Mouse (Mus musculus) CD4-positive, CD25-positive, alpha-beta regulatory T cell, adult 2 months (primary cell): ENCODE data around the gene Skor1.
A peak's percentile ranks its signal among the peaks of the same experiment; 100 is the strongest.

Experiments
- DNase-seq: peaks from one replicate; pipeline ENCODE4 v3.0.0-alpha.2; 2012; ENCODE audit warnings: low read depth, low spot score

Gene Skor1

DNA sequence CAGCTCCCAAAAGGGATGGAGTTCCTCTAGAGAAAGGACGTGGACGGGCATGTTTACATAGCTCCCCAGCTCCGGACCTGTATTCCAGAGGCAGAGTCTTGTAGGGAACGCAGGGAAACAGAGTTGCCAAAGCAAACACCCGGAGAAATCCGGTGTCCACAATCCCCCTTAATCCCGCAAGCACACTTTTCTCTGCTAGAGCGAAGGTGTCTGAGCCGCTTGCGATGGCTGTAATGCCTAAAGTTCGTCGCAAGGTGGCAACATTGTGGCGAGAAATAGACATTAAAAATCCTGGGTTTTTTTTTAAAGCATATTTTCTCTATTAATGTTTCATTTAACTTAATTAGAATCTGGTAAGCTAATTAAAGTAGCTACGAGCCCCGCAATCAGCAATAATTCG, 13.0 kb downstream of the Skor1 start:
- peak; percentile 82 for DNase-seq

DNA sequence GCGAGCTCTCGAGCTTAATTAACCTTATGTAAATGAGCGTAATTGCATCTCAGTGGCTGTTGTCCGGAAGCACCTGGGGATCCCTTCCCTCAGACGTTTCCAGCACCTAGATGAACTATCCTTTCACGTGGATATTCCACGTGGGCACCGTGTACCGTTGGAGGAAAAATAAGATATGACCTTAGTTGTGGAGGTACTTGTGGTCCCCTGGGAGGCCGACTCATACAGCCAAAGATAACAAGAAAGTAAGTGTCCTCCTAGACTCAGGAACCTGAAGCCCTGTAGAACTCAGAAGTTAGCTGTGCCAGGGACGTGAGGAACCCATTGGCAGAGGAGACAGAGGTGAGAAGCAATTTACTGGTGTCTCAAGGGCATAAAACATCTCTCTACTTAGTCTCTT, 13.4 kb downstream of the Skor1 start:
- peak; percentile 36 for DNase-seq

DNA sequence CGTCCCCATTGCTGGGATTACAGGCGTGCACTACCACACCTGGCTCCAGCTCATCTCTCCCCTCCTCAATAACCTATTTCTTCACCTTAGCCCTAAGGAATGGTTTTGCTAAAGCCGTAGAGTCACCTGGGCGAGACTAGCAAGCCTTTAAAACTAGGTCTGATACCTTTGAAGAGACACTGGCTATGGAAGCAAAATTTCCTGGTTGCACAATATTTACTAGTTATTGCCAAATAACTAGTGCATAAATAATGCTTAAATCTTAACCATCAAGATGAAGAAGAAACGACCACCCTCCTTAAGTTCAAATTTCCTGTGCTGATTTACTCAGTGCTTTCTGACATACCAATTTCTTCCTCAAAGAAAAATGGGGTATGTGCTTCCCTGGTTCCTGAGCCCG, 15.1 kb downstream of the Skor1 start:
- no peak for DNase-seq

DNA sequence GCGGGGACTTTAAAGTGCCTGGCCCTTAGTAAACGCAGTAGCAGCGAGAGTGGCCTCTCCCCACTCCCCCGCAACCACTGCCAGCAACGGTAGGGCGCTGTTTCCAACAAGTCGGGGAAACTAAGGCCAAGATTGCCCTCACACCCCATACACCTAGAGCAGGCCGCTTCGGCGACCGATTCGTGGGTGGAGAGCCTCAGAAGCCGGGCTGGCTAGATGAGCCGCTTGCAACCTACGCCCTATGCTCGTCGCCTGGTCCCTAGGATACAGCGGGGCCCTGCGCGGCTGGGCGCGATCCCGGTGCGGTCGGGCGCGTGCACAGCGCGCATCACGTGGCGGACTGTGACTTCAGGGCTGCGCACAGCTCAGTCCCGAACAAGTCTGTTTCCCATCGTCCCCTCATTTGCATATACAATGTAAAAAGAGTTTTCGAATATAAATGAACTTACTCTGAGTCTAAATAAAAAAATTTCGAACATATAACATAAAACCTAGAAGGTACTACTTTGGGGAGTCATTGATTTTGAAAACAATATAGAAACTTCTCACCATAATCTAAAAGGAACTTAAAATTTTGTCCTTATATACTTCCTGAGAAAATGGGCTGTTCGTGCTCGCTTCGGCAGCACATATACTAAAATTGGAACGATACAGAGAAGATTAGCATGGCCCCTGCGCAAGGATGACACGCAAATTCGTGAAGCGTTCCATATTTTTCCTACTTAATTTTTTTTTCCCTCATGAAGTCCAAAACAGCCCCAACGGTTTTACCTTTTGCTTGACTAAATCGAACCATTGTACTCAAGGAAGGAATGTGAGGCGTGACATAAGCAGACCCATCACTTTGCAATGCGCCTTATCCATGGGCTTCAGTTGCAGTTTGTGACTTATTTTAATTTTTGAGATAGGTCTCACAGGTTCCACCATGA, 15.8 kb downstream of the Skor1 start:
- DNase-seq, result peak; percentile 98

DNA sequence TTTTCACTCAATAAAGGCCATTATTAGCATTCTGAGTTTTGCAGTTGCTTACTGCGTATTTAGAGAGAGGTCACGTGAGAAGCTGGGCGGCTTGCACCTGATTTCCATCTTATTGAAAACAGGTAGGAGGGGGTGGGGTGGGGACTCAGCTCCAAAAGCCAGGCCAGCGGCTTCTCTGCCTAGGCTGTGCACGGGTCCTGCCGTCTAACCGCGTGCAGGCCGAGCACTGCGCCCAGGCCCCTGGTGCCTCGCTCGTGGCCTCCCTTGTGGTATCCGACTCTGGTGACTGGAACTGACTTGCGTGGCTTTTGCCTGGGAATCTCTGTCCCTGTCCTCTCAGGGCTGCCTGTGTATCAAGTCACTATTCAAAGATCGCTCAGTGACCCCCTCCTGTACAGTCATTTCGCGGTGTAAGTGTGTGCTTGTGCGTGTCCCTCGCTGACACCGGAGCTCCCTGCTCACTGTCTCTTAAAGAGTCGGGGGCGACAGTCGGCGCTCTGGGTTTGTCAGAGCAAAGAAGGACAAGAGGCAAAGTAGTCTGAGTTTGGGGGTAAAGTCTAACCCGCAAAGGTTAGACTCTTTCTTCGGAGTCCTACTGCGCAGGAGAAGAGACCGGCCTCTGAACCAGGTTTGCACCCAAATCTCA, 16.7 kb downstream of the Skor1 start:
- DNase-seq, result peak; percentile 58

DNA sequence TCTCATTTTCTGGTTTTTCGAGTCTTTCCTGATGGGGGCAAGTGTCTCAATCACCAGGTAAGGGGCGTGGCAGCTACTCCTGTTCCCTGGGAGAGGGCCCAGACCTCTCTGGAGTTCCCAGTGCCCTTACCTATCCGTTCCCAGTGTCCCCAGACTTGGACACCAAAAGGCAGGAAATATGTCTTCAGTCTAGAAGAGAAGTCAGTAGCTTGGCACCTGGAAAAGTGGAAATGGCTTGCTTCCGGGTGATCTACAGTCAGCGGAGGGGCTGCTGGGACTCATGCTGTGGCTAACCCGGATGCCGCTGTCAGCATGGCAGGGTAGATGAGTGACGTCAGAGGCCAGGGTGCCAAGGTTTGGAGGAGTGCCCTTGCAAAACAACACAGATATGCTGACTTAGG, 19.1 kb downstream of the Skor1 start:
- DNase-seq, result no peak

DNA sequence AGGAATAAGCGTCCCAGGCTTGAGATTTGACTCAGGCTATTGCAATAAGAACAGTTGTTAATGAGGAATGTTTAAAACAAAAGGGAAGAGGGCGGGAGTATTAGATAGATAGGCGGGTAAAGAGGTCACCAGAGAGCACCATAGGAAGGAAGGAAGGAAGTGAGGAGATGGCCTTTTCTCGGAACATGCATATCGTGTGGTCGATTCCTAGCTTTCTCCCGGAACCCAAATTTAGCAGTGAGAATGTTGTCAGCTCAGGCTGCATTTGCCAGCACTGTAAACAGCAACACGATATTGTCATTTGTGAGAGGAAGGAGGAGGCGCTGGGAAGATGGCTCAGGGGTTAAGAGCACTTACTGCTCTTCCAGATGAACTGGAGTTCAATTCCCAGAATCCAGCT, 24.2 kb downstream of the Skor1 start:
- no peak for DNase-seq

DNA sequence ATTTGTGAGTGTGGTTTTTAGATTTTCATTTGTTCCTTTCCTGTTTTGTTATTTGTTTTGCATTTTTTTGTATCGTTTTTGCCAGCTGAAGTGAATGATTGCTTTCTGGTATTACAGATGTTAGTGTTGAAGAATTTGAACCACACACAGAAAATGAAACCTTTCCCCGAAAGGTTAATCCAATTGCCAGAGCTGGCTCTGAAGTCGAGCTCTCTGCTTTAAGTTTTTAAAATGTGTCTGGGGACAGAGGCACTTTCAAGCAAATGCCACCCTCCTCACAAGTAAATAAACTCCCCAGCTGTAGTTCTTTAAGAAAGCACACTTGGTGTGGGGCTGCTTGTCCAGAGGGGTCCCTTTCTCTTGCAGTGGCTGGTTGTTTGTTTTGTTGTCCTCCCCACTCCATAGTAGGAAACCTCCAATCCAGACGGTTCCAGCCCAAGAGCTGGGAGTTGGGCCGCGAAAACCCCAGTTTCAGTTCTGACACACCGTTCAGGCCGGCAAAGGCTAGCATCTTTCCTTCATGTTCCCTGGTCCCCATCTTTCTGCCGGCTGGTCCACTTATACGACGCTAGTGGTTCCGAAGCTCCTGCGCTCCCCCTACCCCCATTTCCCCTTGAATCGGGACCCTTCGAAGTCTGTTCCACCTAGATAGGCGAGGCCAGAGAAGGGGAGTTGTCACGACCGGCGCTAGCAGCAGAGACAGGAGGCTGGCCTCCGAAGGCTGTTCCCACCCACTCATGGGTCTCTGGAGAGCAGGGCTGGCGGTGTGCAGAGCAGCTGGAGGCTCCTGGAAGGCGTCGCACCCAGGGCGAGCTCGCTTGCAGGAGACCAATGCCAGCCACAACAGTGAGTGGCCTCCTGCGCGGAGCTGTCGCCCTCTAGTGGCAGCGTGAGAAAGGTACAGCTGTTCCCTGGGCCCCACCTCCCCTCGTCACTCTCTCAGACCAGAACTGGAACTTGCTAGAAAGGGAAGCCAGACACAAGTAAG, 25.0 kb downstream of the Skor1 start:
- DNase-seq, result peak; percentile 94

DNA sequence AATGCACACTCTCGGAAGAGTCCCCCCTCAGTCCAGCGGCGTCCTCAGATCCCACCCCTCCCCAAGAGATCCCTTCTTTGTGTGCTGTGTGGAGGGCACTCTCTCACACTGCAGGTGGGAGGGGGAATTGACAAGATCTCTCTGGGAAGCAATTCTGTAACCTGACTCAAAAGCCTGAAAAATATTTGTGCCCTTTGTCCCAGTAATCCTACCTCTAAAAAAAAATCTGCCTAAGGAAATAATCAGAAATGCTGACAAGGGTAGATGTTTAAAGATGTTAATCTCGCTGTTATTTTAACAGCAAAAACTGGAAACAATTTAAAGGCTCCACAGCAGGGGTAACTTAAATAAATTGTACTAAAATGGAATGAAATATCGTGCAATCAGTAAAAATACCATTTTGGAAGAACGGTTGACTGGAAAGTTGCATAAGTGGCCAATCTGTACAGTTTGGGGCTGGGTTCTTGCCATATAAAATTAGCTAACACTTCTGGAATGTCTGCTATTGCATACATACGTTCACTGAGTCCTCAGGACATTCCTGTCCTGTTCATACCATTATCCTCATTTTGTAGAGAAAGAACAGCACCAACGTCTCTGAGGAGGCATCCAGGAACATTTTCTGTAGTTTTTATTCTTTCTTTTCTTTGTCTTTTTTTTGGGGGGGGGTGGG, 26.5 kb downstream of the Skor1 start:
- DNase-seq, result no peak

DNA sequence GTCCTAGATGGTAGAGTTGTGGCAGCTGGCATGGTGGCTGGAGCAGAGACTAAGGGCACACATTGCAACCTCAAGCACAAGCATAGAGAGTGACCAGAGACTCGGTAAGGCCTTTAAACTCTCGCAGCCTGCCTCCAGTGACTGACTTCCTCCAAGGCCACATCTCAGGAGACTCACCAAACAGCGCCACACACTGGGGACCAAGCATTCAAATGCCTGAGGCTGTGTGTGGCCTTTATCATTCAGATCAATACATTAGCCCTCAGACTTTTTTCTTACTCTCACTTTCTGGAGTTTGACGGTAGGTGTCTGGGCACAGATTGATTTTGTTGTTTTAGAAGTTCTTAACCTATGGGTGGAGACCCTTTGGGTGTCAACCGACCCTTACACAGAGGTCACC, 30.4 kb downstream of the Skor1 start:
- DNase-seq, result no peak

DNA sequence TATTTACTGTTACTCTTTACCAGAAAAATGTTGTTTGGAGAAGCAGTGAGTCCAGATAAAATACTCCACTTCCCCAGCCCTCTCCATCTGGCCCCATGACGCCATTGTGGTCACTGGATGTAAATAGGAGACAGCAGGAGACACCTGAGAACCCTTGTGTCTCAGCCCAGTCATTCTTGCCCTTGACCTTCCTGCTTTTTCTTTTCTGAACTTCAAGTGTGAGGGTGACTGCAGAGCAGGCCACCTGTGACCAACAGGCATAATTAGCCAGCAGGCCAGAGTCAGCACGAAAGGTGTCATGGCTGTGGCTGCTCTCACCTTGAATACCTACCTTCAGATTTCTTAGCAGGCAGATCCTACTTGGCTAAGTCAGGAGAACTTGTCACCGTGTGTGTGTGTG, 36.2 kb downstream of the Skor1 start:
- no peak for DNase-seq

DNA sequence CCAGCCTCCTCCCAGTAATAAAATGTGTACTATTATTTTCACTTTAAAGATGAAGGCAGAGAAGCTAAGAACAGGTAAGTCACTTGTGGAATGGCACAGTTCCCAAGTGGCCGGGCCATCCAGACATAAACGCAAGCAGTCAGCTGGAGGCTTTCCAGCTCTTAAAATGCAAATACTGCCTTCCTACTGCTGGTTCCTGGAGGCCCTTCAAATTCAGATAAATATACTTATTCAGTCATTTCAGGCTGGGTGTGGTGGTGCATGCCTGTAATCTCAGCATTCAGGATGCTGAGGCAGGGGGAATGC, 39.0 kb downstream of the Skor1 start:
- no peak for DNase-seq

DNA sequence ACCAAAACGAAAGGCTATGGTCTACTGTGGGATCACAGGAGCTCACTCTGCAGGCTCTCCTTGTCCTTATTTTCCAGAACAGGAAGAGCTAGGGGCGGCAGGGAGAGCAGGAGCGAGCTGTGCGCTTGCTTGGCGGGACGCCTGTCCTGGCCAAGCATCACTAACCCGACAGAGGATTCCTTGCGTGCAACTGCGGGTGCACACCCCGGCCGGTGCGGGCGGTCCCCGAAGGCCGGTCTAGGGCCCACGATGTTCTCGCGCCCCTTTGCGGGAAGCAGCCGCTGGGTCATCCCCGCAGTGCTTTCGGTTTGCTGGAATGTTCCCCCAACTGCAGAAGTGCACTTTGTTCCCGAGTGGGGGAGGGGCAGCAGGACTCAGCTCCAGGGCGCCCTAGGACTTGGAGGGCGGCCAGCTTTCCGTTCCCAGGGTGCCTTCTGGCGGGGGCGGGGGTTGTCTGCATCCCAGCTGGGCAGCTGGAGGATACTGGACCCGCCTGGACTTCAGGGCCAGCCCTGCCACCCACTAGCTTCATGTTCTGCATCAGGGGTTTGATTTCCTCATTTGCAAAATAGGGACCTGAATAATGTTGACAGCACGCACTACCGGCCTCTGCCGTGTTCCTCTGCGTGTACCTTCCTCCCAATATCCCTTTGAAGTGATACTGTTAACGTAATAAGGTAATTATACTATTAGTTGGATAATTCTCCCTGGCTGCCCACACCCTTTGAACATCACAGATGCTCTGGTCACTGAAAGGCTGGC, 39.6 kb downstream of the Skor1 start:
- DNase-seq, result peak; percentile 17

DNA sequence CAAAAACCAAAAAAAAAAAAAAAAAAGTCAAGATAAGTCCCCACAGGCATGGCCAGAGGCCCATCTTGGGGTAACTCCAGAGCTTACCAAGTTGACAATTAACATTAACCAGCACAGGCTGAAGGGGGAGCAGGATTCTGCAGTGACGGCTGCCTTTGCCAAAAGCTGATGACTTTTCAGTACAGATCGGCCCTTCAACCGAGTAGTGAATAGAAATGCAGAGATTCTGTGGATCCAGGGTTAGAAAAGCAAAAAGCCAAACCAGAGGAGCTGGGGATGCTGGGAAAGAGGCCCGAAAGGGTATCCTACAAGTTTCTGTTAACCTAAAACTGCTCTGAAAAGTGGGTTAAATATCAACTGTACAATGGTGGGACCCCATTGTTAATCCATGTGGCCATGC, 40.2 kb downstream of the Skor1 start:
- DNase-seq, result no peak

DNA sequence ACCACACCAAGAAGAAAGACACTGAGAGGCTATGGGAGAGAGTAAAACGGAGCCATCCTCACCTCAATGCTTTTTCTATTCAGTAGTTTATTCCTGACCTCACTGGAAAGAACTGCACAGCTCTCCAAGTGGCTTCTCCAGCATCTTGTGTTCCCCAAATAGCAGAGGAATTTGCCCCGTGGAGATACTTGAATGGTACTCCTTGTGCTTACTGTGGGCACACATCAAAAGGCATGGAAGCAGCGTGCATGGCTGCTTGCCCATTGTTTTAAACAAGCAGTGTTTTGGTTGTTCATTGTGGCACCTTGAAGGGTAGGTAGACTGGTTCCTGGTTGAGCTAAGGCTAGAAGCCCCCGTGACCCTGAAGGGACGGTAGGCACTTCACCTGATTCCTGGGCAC, 48.1 kb downstream of the Skor1 start:
- DNase-seq, result no peak

DNA sequence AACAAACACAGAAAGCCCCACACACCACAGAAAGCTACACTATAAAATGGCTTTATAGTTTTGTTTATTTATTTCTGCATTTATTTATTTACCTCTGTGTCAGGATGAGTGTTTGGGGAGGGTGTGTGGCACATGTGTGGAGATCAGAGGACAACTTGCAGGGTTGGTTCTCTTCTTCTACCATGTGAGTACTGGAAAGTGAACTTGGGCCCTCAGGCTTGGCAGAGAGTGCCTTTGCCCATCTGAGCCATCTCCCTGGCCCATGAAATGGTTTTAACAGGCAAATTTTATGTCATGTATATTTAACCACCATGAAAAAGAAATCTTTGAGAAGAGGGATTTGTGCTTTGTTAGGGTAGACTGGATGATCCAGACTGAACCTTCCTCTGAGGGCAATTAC, 48.9 kb downstream of the Skor1 start:
- DNase-seq, result no peak

DNA sequence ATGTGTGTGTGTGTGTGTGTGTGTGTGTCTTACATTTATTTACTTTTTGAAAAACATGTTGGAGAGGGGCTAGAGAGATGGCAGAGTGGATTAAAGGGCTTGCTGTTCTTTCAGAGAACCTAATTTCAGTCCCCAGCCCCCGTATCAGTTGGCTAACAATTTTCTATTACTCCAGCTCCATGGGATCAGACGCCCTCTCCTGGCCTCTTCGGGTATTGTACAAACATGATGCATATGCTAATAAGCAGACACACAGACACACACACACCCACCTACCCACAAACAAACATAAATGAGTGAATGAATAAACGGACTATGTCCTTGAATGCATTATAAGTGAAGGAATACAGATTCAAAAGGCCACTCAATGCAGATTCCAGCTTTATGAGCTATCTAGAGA, 49.4 kb downstream of the Skor1 start:
- DNase-seq, result no peak

DNA sequence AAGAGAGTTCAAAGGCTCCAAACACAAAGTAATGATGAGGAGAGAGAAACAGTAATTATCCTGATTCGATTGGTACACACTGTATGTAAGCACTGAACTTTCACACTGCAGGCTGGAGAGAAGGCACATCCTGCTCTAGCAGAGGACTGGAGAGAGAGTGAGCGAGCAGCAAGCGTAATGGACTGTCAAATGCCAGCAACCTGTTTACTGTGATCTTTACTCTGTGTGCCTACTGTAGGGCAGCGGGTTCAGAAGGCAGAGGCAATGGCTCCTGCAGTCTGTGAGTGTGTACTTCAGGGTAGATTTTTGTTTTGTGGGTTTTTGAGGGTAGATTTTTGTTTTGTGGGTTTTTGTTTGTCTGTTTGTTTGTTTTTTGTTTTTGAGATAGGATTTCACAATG, 49.9 kb downstream of the Skor1 start:
- DNase-seq, result no peak

DNA sequence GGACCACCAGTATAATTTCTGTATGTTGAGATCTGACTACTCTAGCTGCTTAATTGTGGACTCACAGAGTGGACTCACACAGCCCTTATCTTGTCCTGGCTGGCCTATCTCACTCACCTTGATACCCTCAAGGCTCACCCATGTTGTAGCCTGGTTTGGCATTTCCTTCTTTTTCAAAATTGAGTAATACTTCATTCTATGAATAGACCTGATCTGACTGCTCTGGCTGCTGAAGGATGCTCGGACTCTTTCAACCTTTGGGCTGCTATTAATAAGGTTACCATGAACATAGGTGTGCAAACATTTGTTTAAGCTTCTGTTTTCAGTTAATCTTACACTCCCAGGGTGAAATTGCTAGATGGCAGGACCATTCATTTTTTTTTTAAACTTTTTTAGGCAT, 51.6 kb downstream of the Skor1 start:
- no peak for DNase-seq

DNA sequence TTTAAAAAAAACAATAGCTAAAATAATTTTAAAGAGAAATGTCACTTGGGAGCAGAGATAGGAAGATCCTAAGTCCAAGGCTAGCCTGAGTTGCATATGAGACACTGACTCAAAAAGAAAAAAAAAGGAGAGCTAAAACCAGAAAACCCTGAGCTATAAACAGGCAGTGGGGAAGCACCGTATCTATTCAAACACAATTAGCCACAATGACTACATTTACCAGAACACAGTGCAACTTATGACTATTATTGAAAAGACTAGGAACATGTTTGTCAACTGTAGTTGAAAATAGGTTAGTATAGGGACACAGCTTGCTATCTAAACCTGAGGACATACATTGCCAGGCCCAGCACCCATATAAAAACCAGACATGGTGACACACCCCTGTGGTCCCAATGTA, 54.7 kb downstream of the Skor1 start:
- no peak for DNase-seq

DNA sequence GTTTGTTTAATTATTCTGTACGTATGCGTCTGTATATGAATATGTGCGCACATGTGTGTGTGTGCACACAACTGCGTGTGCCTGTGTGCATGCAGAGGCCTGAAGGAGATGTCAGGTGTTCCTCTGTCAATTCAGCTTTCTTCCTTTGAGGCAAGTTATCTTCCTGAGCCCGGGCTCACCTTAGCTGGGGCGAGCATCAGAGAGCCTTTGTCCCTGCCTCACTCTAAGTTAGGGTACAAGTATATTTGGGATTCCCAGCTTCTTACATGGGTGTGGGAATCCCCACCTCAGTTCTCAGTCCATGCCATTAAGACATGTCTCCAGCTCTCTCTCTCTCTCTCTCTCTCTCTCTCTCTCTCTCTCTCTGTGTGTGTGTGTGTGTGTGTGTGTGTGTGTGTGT, 56.2 kb downstream of the Skor1 start:
- no peak for DNase-seq
